Mouse (Mus musculus) spleen, embryonic (tissue): ENCODE data around the gene Bmt2.

ENCODE experiments used
- CTCF ChIA-PET: fragments of 350-600 bp; sonication (Branson Sonifier 250); formaldehyde crosslinking; loops from one replicate; lab custom pipeline; 2022; lab: Charles Lee

Bmt2 gene

DNA sequence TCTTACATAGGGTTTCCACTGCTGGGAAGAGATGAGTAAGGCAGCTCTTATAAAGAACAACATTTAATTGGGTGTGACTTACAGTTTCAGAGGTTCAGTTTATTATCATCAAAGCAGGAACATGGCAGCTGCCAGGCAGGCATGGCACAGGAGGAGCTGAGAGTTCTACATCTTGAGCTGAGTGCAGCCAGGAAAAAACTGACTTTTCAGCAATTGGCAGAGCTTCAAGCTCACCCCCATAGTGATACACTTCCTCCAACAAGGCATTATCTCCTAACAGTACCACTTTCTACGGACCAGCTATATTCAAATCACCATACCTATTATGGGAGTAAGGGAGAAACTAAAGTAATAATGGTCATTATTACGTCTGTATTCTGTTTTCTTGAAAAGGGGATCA, 58.1 kb downstream of the Bmt2 start:
- CTCF ChIA-PET = interaction anchor here (0.8 kb wide), 1 partner anchor 19 kb away, joined by 3 read pairs; no protein-coding TSS in a partner anchor

DNA sequence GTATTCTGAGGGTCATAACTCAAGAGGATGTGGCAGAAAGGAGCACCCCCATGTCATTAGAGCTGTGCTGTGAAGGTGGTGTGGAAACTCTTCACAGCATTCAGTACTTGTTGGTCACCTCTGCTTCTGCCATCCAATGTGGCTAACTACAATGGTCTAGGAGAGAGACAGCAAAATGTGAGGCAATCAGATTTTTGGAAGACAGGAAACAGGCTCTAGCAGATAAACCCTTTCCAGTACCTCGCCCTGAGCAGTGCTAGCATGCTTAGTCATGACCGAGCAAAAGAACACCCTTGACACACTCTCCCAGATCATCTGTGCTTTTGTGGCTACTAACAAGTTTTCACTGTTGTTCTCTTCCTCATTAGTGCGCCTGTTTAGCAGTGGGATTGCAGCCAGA, 60.7 kb downstream of the Bmt2 start:
- CTCF ChIA-PET = no interaction called here

GRCm38 (mm10) chr6:13614568-13614967, 63.2 kb downstream of the Bmt2 start:
- CTCF ChIA-PET = no interaction called here

- CTCF ChIA-PET = interaction anchor here (0.6 kb wide), 1 partner anchor 18 kb away, joined by 6 read pairs; no protein-coding TSS in a partner anchor
Observed at GRCm38 (mm10) chr6:13613671-13614070, 64.1 kb downstream of the Bmt2 start.

- CTCF ChIA-PET = no interaction called here
Observed at GRCm38 (mm10) chr6:13610869-13611268, 66.9 kb downstream of the Bmt2 start.

- CTCF ChIA-PET = interaction anchor here (0.6 to 1.1 kb wide), 4 partner anchors 55 to 1300 kb away, joined by 3 to 8 read pairs (median 6); no protein-coding TSS in a partner anchor
Observed at GRCm38 (mm10) chr6:13609353-13610140, 68.2 kb downstream of the Bmt2 start.

- CTCF ChIA-PET = interaction anchor here (1.1 kb wide), 1 partner anchor 57 kb away, joined by 3 read pairs; no protein-coding TSS in a partner anchor
Observed at GRCm38 (mm10) chr6:13607621-13608493, 69.9 kb downstream of the Bmt2 start, which contains the start of gene Tmem168. Tmem168 (minus strand) TSS chr6:13608100.

DNA sequence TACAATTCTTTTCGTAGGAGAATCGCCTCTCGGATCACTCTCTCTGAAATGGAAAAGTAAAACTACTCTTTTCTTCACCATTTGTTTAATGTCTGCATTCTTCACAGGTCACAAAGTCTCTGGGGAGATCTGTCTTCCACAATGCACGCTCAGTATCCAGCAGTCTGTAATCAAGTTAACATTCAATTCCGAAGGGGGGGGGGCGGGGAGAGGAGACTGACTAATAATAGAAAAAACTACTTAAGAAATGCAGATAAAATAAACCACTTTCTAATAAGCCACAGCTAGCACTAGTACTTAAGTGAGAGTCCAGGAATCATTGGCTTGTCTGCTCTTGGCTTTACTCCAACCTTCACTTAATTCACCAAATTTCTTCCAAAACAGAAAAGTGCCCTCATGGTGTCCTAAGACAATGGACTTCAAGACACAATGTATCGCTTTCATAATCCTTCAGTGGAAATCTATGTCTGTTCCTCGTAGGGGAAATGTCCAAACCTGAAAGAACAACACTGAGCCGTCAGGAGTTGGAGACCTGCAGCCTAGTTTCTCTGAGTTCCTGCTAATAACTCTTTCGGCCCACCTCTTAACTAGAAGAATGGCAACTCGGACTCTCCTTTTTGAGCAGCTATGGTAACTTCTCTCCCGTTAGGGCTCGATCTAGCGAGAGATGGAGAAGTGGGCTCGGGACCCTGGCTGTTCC, 70.7 kb downstream of the Bmt2 start:
- CTCF ChIA-PET = no interaction called here

GRCm38 (mm10) chr6:13606394-13606793, 71.4 kb downstream of the Bmt2 start:
- CTCF ChIA-PET = no interaction called here

DNA sequence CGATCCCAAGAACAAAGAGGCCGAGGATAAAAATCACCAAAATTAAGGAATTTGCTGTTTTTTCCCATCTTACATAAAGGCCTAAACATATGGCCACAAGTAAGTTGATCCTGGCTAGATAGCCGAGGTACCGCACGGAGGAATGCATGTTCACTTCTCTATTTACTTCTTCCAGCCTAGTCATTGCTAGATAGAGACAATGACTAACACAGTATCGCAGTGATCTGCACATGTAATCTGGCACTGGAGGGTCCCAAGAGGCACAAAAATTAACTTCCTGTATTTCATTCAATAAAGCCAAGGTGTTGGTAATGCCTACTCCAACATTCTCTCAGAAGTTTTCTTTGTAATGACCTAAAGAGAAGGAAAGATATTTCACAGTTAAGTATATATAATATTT, 74.6 kb downstream of the Bmt2 start:
- CTCF ChIA-PET = no interaction called here

DNA sequence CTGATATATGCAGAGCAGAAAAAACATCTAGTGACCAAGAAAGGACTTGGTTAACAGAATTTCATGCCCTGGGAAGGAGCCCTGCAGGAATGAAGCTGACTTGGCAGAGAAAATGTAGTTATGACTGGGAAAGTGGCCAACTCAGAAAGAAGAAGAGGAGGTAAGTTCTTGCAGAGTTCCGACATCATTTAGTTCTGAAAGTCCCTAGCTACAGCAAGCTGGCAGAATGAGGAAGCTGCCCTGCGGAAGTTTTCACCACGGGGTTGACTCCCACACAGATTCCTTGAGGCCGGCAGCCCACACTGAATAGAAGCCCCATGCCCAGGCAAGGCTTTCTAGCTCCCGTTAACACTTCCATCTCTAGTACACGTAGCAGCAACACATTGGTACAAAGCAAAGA, 76.2 kb downstream of the Bmt2 start:
- CTCF ChIA-PET = no interaction called here

DNA sequence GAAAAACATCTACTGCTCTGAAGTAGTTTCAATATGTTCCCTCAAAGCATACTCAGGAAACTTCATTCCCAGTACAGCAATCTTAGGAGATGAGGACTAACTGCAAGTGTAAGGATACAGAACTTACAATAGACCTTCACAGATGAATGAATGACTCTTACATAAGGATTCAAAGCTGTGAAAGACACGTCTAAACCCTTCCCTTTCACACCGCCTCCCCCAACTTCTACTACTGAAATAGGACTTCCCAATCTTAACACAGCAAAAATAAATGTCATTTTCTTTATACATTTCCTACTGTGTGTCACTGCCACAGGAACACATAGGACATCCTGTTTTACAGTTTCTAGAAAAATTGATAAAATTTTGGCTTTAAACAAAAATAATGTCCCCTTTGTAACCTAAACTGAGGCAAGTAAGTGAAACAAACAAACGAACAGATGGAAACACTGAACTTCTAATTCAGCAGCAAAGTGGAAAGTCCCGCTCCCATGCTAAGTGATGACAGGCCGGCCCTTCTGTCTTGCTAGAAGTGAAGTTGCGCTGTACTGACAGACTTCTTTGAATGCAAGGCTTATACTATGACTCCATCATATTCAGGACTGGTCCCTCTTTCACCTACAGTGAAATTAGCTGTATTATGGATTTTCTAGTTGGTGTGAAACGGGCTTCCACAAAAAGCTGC, 79.4 kb downstream of the Bmt2 start:
- CTCF ChIA-PET = no interaction called here

DNA sequence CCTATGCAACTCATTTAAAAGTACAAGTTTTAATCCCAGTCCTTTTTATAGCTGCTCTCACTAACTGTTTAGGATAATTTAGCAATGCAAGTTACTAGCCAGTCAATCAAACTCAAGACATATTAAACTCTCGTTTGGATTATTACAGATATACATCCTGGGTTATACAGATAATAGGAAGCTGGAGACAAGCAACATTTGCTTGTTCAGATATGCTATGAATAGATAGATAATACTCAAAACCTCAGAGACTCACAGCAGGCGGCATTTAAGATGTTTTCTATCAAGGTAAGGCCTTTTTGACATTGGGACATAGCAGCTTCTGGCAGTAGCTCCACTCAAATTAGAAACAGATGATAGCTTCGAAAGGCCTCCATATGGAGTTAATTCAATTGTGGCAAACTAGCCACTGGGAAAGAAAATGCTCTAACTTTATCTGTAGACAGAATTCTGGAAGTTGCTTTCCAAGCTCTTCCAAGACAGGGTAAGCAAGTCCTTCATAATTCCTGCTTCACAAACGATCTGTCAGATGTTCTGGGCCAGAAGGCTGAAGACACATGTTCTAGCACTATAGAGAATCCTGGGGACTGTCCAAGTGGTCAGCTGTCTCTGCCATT, 84.9 kb downstream of the Bmt2 start:
- CTCF ChIA-PET = no interaction called here

DNA sequence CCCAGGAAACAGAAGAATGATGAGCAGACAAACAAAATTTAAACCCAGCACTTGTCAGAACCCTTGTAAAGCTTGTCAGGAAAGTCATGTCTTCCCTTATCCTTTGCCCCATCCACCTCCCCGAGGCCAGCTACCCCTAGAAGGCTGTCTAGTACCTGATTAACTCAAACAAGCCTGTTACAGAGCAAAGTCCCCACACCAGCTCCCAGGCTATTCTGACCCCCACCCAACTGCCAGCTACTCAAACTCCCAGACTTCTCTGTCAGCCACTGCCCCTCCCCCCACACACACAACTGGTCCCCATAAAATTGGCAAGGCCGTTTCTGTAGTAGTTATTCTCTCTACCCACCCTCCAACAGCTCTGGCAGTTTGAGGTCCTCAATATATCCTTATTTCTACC, 91.2 kb downstream of the Bmt2 start:
- CTCF ChIA-PET = no interaction called here

GRCm38 (mm10) chr6:13586154-13586553, 91.6 kb downstream of the Bmt2 start:
- CTCF ChIA-PET = no interaction called here

DNA sequence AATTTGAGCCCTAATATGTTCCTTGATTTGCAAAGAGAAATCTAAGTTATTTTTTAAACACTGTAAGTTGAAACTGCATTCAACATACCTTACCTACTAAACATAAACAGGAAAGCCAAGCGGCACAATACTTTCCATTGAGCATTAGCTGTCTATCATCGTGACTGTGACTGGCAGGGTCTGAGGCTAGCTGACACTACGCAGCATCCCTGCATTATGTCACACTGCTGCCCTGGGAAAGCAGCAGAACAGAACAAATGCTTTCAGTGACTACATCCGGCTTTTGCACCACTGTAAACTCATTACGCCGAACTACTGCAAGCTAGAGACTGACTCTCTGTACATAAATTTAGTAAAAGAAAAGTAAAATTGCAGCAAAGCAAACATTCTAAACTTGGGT, 93.0 kb downstream of the Bmt2 start:
- CTCF ChIA-PET = no interaction called here

GRCm38 (mm10) chr6:13582075-13582474, 95.7 kb downstream of the Bmt2 start:
- CTCF ChIA-PET = no interaction called here
